Mouse (Mus musculus) embryonic facial prominence, embryonic 10.5 days (tissue): Measurements from ENCODE around the gene Vezf1. TPM values are rescaled to one million over a fixed set of nuclear protein-coding genes. Genes with fewer than 3 reads are reported as not detected.

Experiments
- DNase-seq: peaks from one replicate; pipeline ENCODE4 v3.0.0-alpha.2; 2017; ENCODE audit warnings: low spot score
- H3K27ac ChIP-seq: fragments of 300-500 bp; sonication (generic); replicated peaks from 2 replicates; pipeline ENCODE4 v1.5.1; 2016; ENCODE audit warnings: mild to moderate bottlenecking
- H3K27me3 ChIP-seq: fragments of 300-500 bp; sonication (generic); replicated peaks from 2 replicates; pipeline ENCODE4 v1.6.1; 2016; ENCODE audit warnings: low read depth, mild to moderate bottlenecking; ENCODE audit not compliant: poor library complexity, severe bottlenecking
- H3K36me3 ChIP-seq: fragments of 300-500 bp; sonication (generic); replicated peaks from 2 replicates; pipeline ENCODE4 v1.6.1; 2016; ENCODE audit warnings: mild to moderate bottlenecking, moderate library complexity
- H3K4me1 ChIP-seq: fragments of 300-500 bp; sonication (generic); 2 replicates; pipeline ENCODE4 v1.6.1; 2016
- H3K4me3 ChIP-seq: fragments of 300-500 bp; sonication (generic); 2 replicates; pipeline ENCODE4 v1.5.1; 2016; ENCODE audit warnings: mild to moderate bottlenecking, moderate library complexity
- H3K9me3 ChIP-seq: fragments of 300-500 bp; sonication (generic); 2 replicates; pipeline ENCODE4 v1.6.1; 2016; ENCODE audit warnings: mild to moderate bottlenecking
- WGBS: fragments of 180-500 bp; shearing (Covaris S2); methylation state at CpG from one replicate; pipeline ENCODE4 v1.1.7; 2016; 5-methylcytosine and 5-hydroxymethylcytosine counted together
- polyA plus RNA-seq: library from polyadenylated mRNA; unstranded; fragments of >200 nt; fragmentation: Nextera tagmentation; extraction: Ambion mirVana; gene quantifications from 2 replicates; pipeline ENCODE4 v1.2.1, GENCODE M21; 2016

Gene Vezf1
- polyA plus RNA-seq = 59.4 and 60.0 TPM in 2 replicates

- Histone ChIP-seq H3K4me3 (peak within 1 kb of the TSS; percentile 81), H3K4me1 (peaks cover 42% of the 10 kb centered on the region), H3K27ac (peak within 1 kb of the TSS; percentile 97), H3K9me3 (no peaks in the 10 kb centered on the region), H3K36me3 (peaks cover under 1% of the 10 kb centered on the region), H3K27me3 (no peaks in the 10 kb centered on the region)
- DNase-seq = peak; percentile 90
- 1% methylated on average over 81 of the region's 81 CpGs for WGBS
These were observed at the start of gene Vezf1 for GRCm38 (mm10) chr11:88067586-88068410. Vezf1 (plus strand) TSS chr11:88068279.

- Histone ChIP-seq H3K4me3 (no peak overlapping the region), H3K36me3 (no peaks in the 10 kb centered on the region), H3K27ac (no peak overlapping the region), H3K27me3 (0 out of 2 replicates have a peak, but pooled peaks cover 4% of the 10 kb centered on the region), H3K9me3 (no peaks in the 10 kb centered on the region), H3K4me1 (peaks cover 16% of the 10 kb centered on the region)
- 86% methylated on average over 2 of the region's 2 CpGs for WGBS
- no peak for DNase-seq
These were observed 44.1 kb upstream of the Vezf1 start for GRCm38 (mm10) chr11:88023933-88024332.

DNA sequence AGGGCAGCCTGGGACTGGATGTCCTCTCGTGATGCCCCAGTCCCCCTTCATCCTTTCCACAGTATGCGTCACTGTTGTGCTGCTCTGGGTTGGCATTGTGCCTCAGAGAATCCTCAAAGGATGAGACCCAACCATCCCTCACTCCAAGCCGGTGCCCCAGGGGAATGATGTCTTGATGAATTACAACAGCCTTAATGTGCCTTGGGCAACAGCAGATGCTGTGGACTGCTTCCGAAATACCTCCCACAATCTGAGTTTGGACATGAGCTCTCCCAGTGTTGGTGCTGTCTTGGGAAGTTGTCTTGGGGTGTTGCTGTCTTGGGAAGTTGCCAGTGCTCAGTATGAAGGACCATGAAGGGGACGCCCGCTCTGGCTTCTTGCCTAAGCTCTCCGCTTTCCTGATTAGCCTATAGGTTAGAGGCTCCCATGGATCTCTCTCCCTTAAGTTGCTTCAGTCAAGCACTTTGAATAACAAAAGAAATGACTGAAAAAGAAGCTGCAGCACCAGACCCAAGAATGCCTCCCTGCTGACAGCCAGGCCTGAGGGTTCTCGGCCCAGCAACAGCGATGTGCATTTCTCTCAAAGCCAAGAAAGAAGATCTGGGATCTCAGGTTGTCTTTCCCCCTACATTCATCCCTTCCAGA lies 40.6 kb upstream of the Vezf1 start:
- 64% methylated on average over 9 of the region's 9 CpGs for WGBS
- no peak overlapping the region for H3K27ac ChIP-seq
- H3K27me3 ChIP-seq = 0 out of 2 replicates have a peak, but pooled peaks cover 4% of the 10 kb centered on the region
- no peak for DNase-seq
- peaks cover 16% of the 10 kb centered on the region for H3K4me1 ChIP-seq
- H3K9me3 ChIP-seq = no peaks in the 10 kb centered on the region
- H3K4me3 ChIP-seq = no peak overlapping the region
- H3K36me3 ChIP-seq = no peaks in the 10 kb centered on the region

DNA sequence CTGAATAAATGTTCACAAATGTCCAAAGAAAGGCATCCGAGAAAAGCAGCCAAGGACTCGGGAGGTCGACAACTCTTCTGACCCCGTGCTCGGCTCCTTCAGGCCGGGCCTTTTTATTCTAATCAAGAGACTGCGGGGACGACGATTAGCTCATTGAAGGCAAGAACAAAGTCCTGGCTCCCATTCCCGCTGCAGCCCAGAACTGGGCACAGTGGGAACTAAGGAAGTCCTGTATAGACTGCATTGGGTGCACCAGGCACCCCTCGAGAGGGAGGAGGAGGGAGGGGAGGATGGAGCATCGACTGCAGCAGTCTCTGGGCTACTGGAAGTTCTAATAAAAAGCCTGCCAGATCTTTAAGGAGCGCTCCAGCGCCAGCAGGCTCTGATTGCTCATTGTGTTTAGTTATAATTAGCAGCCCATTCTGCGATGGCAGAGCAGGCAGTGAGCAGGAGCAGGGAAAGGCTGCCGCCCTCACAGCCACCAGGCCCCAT lies 39.8 kb upstream of the Vezf1 start:
- no peaks in the 10 kb centered on the region for H3K36me3 ChIP-seq
- H3K4me3 ChIP-seq = no peak overlapping the region; the same call in 1 of the 2 replicates
- peak overlapping the region; percentile 66; the same call in 1 of the 2 replicates for H3K27ac ChIP-seq
- no peaks in the 10 kb centered on the region for H3K9me3 ChIP-seq
- 12% methylated on average over 16 of the region's 16 CpGs for WGBS
- peak; percentile 27 for DNase-seq
- 0 out of 2 replicates have a peak, but pooled peaks cover 4% of the 10 kb centered on the region for H3K27me3 ChIP-seq
- peaks cover 16% of the 10 kb centered on the region for H3K4me1 ChIP-seq

- Histone ChIP-seq H3K4me1 (peaks cover 16% of the 10 kb centered on the region), H3K27me3 (0 out of 2 replicates have a peak, but pooled peaks cover 4% of the 10 kb centered on the region), H3K27ac (no peak overlapping the region), H3K36me3 (peaks cover 11% of the 10 kb centered on the region), H3K4me3 (no peak overlapping the region), H3K9me3 (no peaks in the 10 kb centered on the region)
- DNase-seq = no peak
- 91% methylated on average over 7 of the region's 7 CpGs for WGBS
These were observed 37.9 kb upstream of the Vezf1 start for GRCm38 (mm10) chr11:88030219-88030618.

DNA sequence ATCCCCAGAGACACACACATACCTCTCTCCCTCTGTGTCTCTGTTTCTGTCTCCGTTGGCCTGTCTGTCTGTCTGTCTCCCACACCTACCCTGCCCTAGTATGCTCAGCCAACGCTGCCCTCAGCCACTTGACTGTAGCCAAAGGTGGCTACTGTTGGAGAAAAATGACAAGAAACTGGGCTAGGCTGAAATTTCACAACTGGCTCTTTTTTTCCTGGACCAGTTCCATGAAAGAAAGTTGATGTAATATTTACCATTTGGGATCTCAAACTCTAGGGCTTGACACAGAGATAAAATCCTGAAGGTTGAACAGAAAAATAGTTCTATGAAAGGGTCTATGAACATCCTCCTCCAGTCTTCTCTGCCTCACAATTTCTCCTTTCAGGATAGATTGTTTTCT lies 37.2 kb upstream of the Vezf1 start:
- no peaks in the 10 kb centered on the region for H3K9me3 ChIP-seq
- H3K4me3 ChIP-seq = no peak overlapping the region
- no peak for DNase-seq
- H3K4me1 ChIP-seq = peaks cover 16% of the 10 kb centered on the region
- H3K27me3 ChIP-seq = 0 out of 2 replicates have a peak, but pooled peaks cover 4% of the 10 kb centered on the region
- H3K27ac ChIP-seq = no peak overlapping the region
- H3K36me3 ChIP-seq = peaks cover 14% of the 10 kb centered on the region
- WGBS = 86% methylated on average over 2 of the region's 2 CpGs

- H3K27me3 ChIP-seq = 0 out of 2 replicates have a peak, but pooled peaks cover 4% of the 10 kb centered on the region
- H3K4me1 ChIP-seq = peaks cover 16% of the 10 kb centered on the region
- H3K9me3 ChIP-seq = no peaks in the 10 kb centered on the region
- DNase-seq = no peak
- no peak overlapping the region for H3K4me3 ChIP-seq
- peaks cover 14% of the 10 kb centered on the region for H3K36me3 ChIP-seq
- 82% methylated on average over 5 of the region's 5 CpGs for WGBS
- H3K27ac ChIP-seq = no peak overlapping the region
These were observed 36.3 kb upstream of the Vezf1 start for GRCm38 (mm10) chr11:88031753-88032152.

DNA sequence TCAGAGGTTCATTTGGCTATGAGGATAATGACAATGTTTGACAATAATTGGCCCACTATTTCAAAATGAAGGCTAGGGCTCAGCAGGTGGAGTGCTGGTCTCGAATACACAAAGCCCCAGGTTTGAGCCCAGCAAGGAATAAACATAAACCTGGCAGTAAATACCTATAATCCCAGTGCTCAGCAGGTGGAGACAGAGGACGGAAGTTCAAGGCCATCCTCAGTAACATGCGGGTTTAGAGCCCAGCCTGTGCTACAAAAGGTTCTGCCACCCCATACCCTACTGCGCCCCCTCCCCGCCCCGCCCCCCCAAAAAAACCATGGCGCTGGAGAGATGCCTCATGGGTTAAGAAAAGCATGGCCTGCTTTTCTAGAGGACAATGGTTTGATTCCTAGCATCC lies 32.1 kb upstream of the Vezf1 start:
- Histone ChIP-seq H3K36me3 (peaks cover 31% of the 10 kb centered on the region), H3K4me1 (no peaks in the 10 kb centered on the region), H3K27ac (no peak overlapping the region), H3K4me3 (no peak overlapping the region), H3K27me3 (no peaks in the 10 kb centered on the region), H3K9me3 (no peaks in the 10 kb centered on the region)
- WGBS = 70% methylated on average over 7 of the region's 7 CpGs
- DNase-seq = no peak

DNA sequence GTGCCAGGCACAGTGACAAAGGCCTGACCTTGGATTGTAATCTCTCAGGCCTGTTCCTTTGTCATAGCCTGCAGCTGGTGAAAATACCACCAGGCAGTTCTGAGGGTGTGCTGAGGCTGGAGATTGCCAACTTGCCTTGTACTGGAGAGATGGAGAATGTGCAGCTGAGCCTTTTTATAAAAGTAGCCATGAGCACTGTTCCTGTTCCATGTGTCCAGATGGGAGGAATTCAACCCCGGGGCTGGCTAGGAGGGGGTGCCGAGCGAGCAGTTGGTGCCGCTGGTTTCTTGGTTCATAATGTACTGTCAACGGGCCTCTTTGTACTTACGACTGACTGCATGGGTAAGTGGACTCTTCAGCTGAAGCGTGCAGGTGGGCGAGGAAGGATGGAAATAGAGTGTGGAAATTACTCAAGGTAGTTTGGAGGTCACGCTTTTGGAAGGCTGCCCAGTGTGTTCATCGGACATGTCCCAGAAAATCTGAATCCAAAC lies 31.3 kb upstream of the Vezf1 start:
- 90% methylated on average over 10 of the region's 10 CpGs for WGBS
- H3K4me3 ChIP-seq = no peak overlapping the region
- no peaks in the 10 kb centered on the region for H3K9me3 ChIP-seq
- no peaks in the 10 kb centered on the region for H3K27me3 ChIP-seq
- no peak overlapping the region for H3K27ac ChIP-seq
- H3K36me3 ChIP-seq = peaks cover 37% of the 10 kb centered on the region
- no peak for DNase-seq
- H3K4me1 ChIP-seq = no peaks in the 10 kb centered on the region

DNA sequence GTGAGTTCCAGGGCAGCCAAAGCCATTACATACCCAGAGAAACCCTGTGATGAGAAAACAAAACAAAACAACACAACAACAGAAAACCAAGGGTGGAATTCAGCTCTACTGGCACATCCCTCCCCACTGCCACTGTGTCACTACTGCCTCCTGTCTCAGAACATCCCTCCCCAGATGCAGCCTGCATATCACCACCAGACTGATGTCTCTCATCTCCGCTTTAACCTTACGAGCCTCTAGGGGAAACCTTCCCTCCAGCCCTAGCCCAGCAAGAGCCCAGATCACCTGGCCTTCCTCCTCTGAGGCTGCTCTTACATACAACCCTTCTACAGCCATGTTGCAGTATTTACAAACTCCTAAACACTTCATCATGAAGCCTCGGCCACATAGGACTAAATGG lies 30.7 kb upstream of the Vezf1 start:
- H3K4me1 ChIP-seq = no peaks in the 10 kb centered on the region
- no peak for DNase-seq
- WGBS = 79% methylated on average over 3 of the region's 3 CpGs

DNA sequence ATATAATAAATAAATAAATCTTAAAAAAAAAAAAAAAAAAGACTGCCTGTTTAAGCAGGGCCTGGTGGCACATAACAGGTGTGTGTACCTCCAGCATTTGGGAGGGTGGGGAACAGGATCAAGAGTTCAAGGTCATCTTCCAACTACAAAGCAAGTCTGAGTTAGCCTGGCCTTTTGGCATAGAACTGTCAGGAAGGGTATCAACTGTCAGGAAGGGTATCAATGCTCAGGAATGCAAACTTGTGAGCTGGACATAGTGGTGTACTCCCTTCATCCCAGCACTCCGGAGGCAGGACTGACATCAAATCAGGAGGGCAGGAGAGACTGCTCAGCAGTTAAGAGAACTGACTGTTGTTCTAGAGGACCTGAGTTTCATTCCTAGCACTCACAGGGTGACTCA lies 29.0 kb upstream of the Vezf1 start:
- Histone ChIP-seq H3K36me3 (peaks cover 51% of the 10 kb centered on the region), H3K4me3 (no peak overlapping the region), H3K27me3 (no peaks in the 10 kb centered on the region), H3K27ac (no peak overlapping the region), H3K9me3 (no peaks in the 10 kb centered on the region), H3K4me1 (no peaks in the 10 kb centered on the region)
- WGBS = 89% methylated on average over 1 of the region's 1 CpGs
- DNase-seq = no peak

More for the DNA sequence above, 30.7 kb upstream of the Vezf1 start:
- Histone ChIP-seq H3K27me3 (no peaks in the 10 kb centered on the region), H3K4me3 (no peak overlapping the region), H3K9me3 (no peaks in the 10 kb centered on the region), H3K27ac (no peak overlapping the region), H3K36me3 (peaks cover 43% of the 10 kb centered on the region)

GRCm38 (mm10) chr11:88044314-88044713 lies 23.8 kb upstream of the Vezf1 start:
- DNase-seq = no peak
- Histone ChIP-seq H3K9me3 (no peaks in the 10 kb centered on the region), H3K27ac (no peak overlapping the region)

More at GRCm38 (mm10) chr11:88044314-88044713, 23.8 kb upstream of the Vezf1 start:
- peaks cover 16% of the 10 kb centered on the region for H3K4me1 ChIP-seq
- peaks cover 38% of the 10 kb centered on the region for H3K36me3 ChIP-seq
- H3K4me3 ChIP-seq = no peak overlapping the region
- H3K27me3 ChIP-seq = no peaks in the 10 kb centered on the region
